Comparison of ENCODE assay signal across 8 mouse cellular contexts in genomic region chr11:120612763-120613162, GRCm38 (mm10). TPM values are rescaled to one million over a fixed set of nuclear protein-coding genes. Genes with fewer than 3 reads are reported as not detected.
DNase-seq lines count a peak whose midpoint lies in the region; ATAC-seq lines count a peak whose summit lies in the region.
"Had no signal": no experiment of that assay in that cellular context is flagged by ENCODE, and none has a peak within 500 bp of the region (broad histone marks: within the 10 kb centered on the region; RNA-seq: fewer than 3 reads in every experiment).

No protein-coding gene starts in this region.

- WGBS in liver, embryonic 11.5 days, result 38% methylated on average over 6 of the region's 6 CpGs

- intact Hi-C loops in heart, postnatal 14 days (cut with DNase I), result loop anchor here (1.0 kb wide), 2 partner anchors 98 to 123 kb away; no protein-coding TSS in a partner anchor

- peaks cover 35% of the 10 kb centered on the region for H3K36me3 ChIP-seq in liver, embryonic 11.5 days (ENCODE audit: control insufficient read depth, insufficient read depth, low read length)

- H3K9me3 ChIP-seq in liver, embryonic 11.5 days (ENCODE audit: control insufficient read depth, low read length), result no peaks in the 10 kb centered on the region
- H3K9me3 ChIP-seq: heart, embryonic 13.5 days had no signal

- no peak overlapping the region for H3K9ac ChIP-seq in liver, embryonic 11.5 days (ENCODE audit: low read depth, low read length)
- H3K9ac ChIP-seq: heart, embryonic 13.5 days had no signal

- no peak overlapping the region for H3K27ac ChIP-seq in liver, embryonic 11.5 days (ENCODE audit: low read depth, low read length)
- H3K27ac ChIP-seq: heart, embryonic 13.5 days had no signal

- H3K27me3 ChIP-seq in liver, embryonic 11.5 days (replicated peaks; ENCODE audit: control insufficient read depth, insufficient read depth, low read length), result peaks cover 4% of the 10 kb centered on the region; the same call in 1 of the 2 replicates

- H3K4me3 ChIP-seq in liver, embryonic 11.5 days (ENCODE audit: low read depth, low read length), result no peak overlapping the region
- H3K4me3 ChIP-seq: heart, embryonic 13.5 days had no signal

- DNase-seq in right cerebral cortex, postnatal 10 days (ENCODE audit: low spot score in 2 of 2), result peak; percentile 75 to 77
- no peak for DNase-seq in right cerebral cortex, postnatal 25 days
- DNase-seq in adrenal gland, adult 2 months, result peak; percentile 77
- peak; percentile 62 for DNase-seq in embryo, embryonic 11 days
- peak; percentile 76 to 87 for DNase-seq in heart, postnatal 14 days
- DNase-seq in liver, embryonic 11.5 days (ENCODE audit: low spot score), result peak; percentile 69

- H3K4me1 ChIP-seq in liver, embryonic 11.5 days (replicated peaks; ENCODE audit: control insufficient read depth, insufficient read depth, low read length), result peaks cover 33% of the 10 kb centered on the region

- no peak overlapping the region; the same call in 1 of the 2 replicates for H3K4me2 ChIP-seq in liver, embryonic 11.5 days
- H3K4me2 ChIP-seq: heart, embryonic 13.5 days had no signal

- no peak for ATAC-seq in liver, embryonic 11.5 days (replicated peaks; ENCODE audit: low FRiP score)
- ATAC-seq in neutrophil, adult 5-6 weeks (ENCODE audit: extremely low read depth, insufficient number of reproducible peaks, low FRiP score, poor library complexity, severe bottlenecking), result peak; percentile 69

RNA-seq across cellular contexts. Expression of gene Npb, which starts 4.5 kb away (rescaled TPM):
- under 1 TPM; 0.61 to 0.62 TPM for total RNA-seq in adrenal gland, adult 2 months (2021)
- polyA plus RNA-seq in adrenal gland, adult 2 months (2012; rRNA removed), result 1.6 and 2.3 TPM in 2 replicates
- not detected for total RNA-seq in heart, postnatal 14 days (2021)
- 3.6 and 6.3 TPM in 2 replicates for polyA plus RNA-seq in liver, embryonic 11.5 days (2014; fragmentation: Nextera tagmentation; extraction: Ambion mirVana)
- total RNA-seq in neutrophil, adult 5-6 weeks (2017), result not detected in 2 replicates

RNA-seq across cellular contexts. Expression of gene Pcyt2, which starts 5.0 kb away (rescaled TPM):
- 100 to 1,000 TPM; 201 to 344 TPM for total RNA-seq in adrenal gland, adult 2 months (2021)
- polyA plus RNA-seq in adrenal gland, adult 2 months (2012; rRNA removed), result 460 and 610 TPM in 2 replicates
- 10 to 100 TPM; 47.7 to 49.4 TPM for total RNA-seq in heart, postnatal 14 days (2021)
- polyA plus RNA-seq in liver, embryonic 11.5 days (2014; fragmentation: Nextera tagmentation; extraction: Ambion mirVana), result 165 and 175 TPM in 2 replicates
- 31.7 and 47.8 TPM in 2 replicates for total RNA-seq in neutrophil, adult 5-6 weeks (2017)

RNA-seq across cellular contexts. Expression of gene Sirt7, which starts 12.3 kb away (rescaled TPM):
- total RNA-seq in adrenal gland, adult 2 months (2021), result 10 to 100 TPM; 54.2 to 69.5 TPM
- polyA plus RNA-seq in adrenal gland, adult 2 months (2012; rRNA removed), result 109 and 128 TPM in 2 replicates
- 10 to 100 TPM; 10.8 to 12.3 TPM for total RNA-seq in heart, postnatal 14 days (2021)
- polyA plus RNA-seq in liver, embryonic 11.5 days (2014; fragmentation: Nextera tagmentation; extraction: Ambion mirVana), result 48.6 and 54.8 TPM in 2 replicates
- total RNA-seq in neutrophil, adult 5-6 weeks (2017), result 181 and 194 TPM in 2 replicates

RNA-seq across cellular contexts. Expression of gene Anapc11, which starts 14.5 kb away (rescaled TPM):
- total RNA-seq in adrenal gland, adult 2 months (2021), result 10 to 100 TPM; 82.8 to 85.9 TPM
- 183 and 187 TPM in 2 replicates for polyA plus RNA-seq in adrenal gland, adult 2 months (2012; rRNA removed)
- 10 to 100 TPM; 86.2 to 87.5 TPM for total RNA-seq in heart, postnatal 14 days (2021)
- polyA plus RNA-seq in liver, embryonic 11.5 days (2014; fragmentation: Nextera tagmentation; extraction: Ambion mirVana), result 200 and 208 TPM in 2 replicates
- 15.7 and 22.0 TPM in 2 replicates for total RNA-seq in neutrophil, adult 5-6 weeks (2017)

RNA-seq across cellular contexts. Expression of gene Alyref, which starts 14.6 kb away (rescaled TPM):
- total RNA-seq in adrenal gland, adult 2 months (2021), result 10 to 100 TPM; 85.5 to 97.9 TPM
- polyA plus RNA-seq in adrenal gland, adult 2 months (2012; rRNA removed), result 10.3 and 12.6 TPM in 2 replicates
- 10 to 100 TPM; 57.8 to 59.9 TPM for total RNA-seq in heart, postnatal 14 days (2021)
- 601 and 617 TPM in 2 replicates for polyA plus RNA-seq in liver, embryonic 11.5 days (2014; fragmentation: Nextera tagmentation; extraction: Ambion mirVana)
- total RNA-seq in neutrophil, adult 5-6 weeks (2017), result 52.7 and 88.0 TPM in 2 replicates

Comparison
In these comparisons a context has a peak if more than half of its experiments do, and no peak if none do; other contexts are left out.
1. RNA of gene Sirt7, which starts 12.3 kb away (total RNA-seq): 181 to 194 TPM in neutrophil, adult 5-6 weeks and 54.2 to 69.5 TPM in adrenal gland, adult 2 months; 10.8 to 12.3 TPM in heart, postnatal 14 days; every median in the first group is over 4 times any median in the second.